Mouse (Mus musculus) frontal cortex, postnatal 25 days (tissue): ENCODE results near the gene Bpi.
A peak's percentile ranks its signal among the peaks of the same experiment; 100 is the strongest.

Experiments
- DNase-seq, 2 experiments: peaks; one replicate each; pipeline ENCODE4 v3.0.0; 2022; ENCODE audit warnings: low spot score in 2 of 2

Bpi gene

GRCm38 (mm10) chr2:158258005-158258418 lies at the start of gene Bpi:
Bpi (plus strand) TSS chr2:158258094.
- no peak for DNase-seq

- DNase-seq: no peak
Observed at GRCm38 (mm10) chr2:158209776-158210175, 48.1 kb upstream of the Bpi start.

- peak; percentile 28 to 42 for DNase-seq
Observed at GRCm38 (mm10) chr2:158210503-158210902, 47.4 kb upstream of the Bpi start.

- no peak for DNase-seq
Observed at GRCm38 (mm10) chr2:158210958-158211357, 46.9 kb upstream of the Bpi start.

GRCm38 (mm10) chr2:158211764-158212471 lies 46.0 kb upstream of the Bpi start:
- DNase-seq: no peak

- no peak for DNase-seq
Observed at GRCm38 (mm10) chr2:158215283-158216117, 42.4 kb upstream of the Bpi start.

GRCm38 (mm10) chr2:158216510-158216909 lies 41.4 kb upstream of the Bpi start:
- no peak for DNase-seq

- no peak for DNase-seq
Observed at GRCm38 (mm10) chr2:158219562-158219961, 38.3 kb upstream of the Bpi start.

GRCm38 (mm10) chr2:158221446-158222084 lies 36.3 kb upstream of the Bpi start:
- DNase-seq: no peak

GRCm38 (mm10) chr2:158222664-158223063 lies 35.2 kb upstream of the Bpi start:
- no peak for DNase-seq

- DNase-seq: no peak
Observed at GRCm38 (mm10) chr2:158223497-158223896, 34.4 kb upstream of the Bpi start.

GRCm38 (mm10) chr2:158225301-158225700 lies 32.6 kb upstream of the Bpi start:
- no peak for DNase-seq

- no peak for DNase-seq
Observed at GRCm38 (mm10) chr2:158228670-158229502, 29.0 kb upstream of the Bpi start, which contains the start of gene D630003M21Rik. D630003M21Rik (minus strand) TSS chr2:158229222.

- no peak for DNase-seq
Observed at GRCm38 (mm10) chr2:158229503-158229892, 28.4 kb upstream of the Bpi start.

GRCm38 (mm10) chr2:158230617-158231016 lies 27.3 kb upstream of the Bpi start:
- no peak for DNase-seq

- DNase-seq: no peak
Observed at GRCm38 (mm10) chr2:158231071-158231470, 26.8 kb upstream of the Bpi start.

GRCm38 (mm10) chr2:158232414-158232813 lies 25.5 kb upstream of the Bpi start:
- no peak for DNase-seq

- DNase-seq: no peak
Observed at GRCm38 (mm10) chr2:158233106-158233505, 24.8 kb upstream of the Bpi start.

GRCm38 (mm10) chr2:158236698-158237097 lies 21.2 kb upstream of the Bpi start:
- DNase-seq: no peak

- no peak for DNase-seq
Observed at GRCm38 (mm10) chr2:158238101-158238500, 19.8 kb upstream of the Bpi start.

- DNase-seq: no peak
Observed at GRCm38 (mm10) chr2:158241126-158241738, 16.7 kb upstream of the Bpi start.
